Mouse (Mus musculus) layer of hippocampus, adult 2 months (tissue): ENCODE data around the gene Kirrel3. TPM values are rescaled to one million over a fixed set of nuclear protein-coding genes. Genes with fewer than 3 reads are reported as not detected.

Source experiments
- DNase-seq, 2 experiments: peaks; one replicate each; pipeline ENCODE4 v3.0.0; 2022; ENCODE audit warnings: low spot score in 2 of 2
- H3K27ac ChIP-seq: fragments of 200-600 bp; 2 replicates; pipeline ENCODE4 v1.8.1; 2022
- H3K4me3 ChIP-seq: fragments of 200-600 bp; 2 replicates; pipeline ENCODE4 v1.8.1; 2022; ENCODE audit warnings: mild to moderate bottlenecking
- CTCF ChIP-seq: fragments of 200-600 bp; conservative IDR thresholded peaks from 2 replicates; pipeline ENCODE4 v1.8.1; 2022; ENCODE audit warnings: antibody characterized with exemption, mild to moderate bottlenecking, moderate library complexity
- total RNA-seq, 2 experiments: library from RNA; stranded (reverse); gene quantifications; 2 replicates each; pipeline ENCODE4 v1.2.3; 2021

The Kirrel3 gene
- total RNA-seq, 2 experiments from 2014 or later = 55.6 to 57.5 TPM

GRCm38 (mm10) chr9:35050701-35051454, 565.2 kb downstream of the Kirrel3 start:
- TF ChIP-seq CTCF = no peak
- no peak for DNase-seq
- H3K27ac ChIP-seq = no peak overlapping the region
- H3K4me3 ChIP-seq = no peak overlapping the region

DNA sequence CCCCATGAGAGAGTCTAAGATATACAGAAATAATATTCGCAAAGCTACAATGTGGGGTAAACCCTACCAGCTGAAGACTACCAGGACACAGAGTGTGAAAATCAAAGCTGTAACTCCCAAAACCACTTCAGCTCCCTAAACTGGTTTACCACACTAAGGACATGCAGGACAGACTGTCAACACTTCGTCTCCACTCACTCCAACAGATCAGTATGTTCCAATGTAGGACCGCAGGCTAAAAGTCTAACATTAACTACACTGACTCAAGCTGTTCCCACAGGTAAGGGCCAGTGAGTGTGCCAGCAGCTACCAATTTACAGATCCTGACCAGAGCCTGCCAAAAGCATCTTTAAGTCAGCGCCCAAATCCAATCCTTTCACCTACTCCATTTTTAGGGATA, 566.0 kb downstream of the Kirrel3 start:
- no peak overlapping the region for H3K4me3 ChIP-seq
- H3K27ac ChIP-seq = no peak overlapping the region
- no peak for DNase-seq
- TF ChIP-seq CTCF = no peak

DNA sequence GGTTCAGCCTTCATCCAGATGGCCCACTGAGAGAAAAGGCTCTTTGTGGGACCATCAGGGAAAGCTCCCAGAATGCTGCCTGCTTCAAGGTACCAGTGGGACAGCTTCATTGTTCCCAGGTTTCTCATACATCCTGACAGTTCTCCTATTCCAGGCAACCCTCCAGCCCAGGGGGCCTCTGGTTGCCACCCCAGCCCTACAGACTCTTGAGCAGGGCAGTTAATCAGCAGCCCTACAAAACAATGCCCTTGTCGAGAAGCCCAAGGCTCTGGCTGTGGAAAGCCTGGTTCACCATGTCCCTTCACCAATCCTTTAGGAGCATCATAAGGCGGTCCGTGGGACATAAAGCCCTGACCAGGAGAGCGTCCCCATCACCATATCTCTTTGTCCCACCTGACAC, 567.0 kb downstream of the Kirrel3 start:
- no peak for TF ChIP-seq CTCF
- H3K27ac ChIP-seq = no peak overlapping the region
- no peak for DNase-seq

GRCm38 (mm10) chr9:35053081-35053480, 567.4 kb downstream of the Kirrel3 start:
- no peak for TF ChIP-seq CTCF
- no peak for DNase-seq
- H3K27ac ChIP-seq = no peak overlapping the region
- no peak overlapping the region for H3K4me3 ChIP-seq

More for the DNA sequence above, 567.0 kb downstream of the Kirrel3 start:
- no peak overlapping the region for H3K4me3 ChIP-seq

- TF ChIP-seq CTCF = no peak
- no peak for DNase-seq
- Histone ChIP-seq H3K4me3 (no peak overlapping the region), H3K27ac (no peak overlapping the region)
These were observed 568.0 kb downstream of the Kirrel3 start for GRCm38 (mm10) chr9:35053669-35054068.

- TF ChIP-seq CTCF = no peak
- H3K4me3 ChIP-seq = no peak overlapping the region
- H3K27ac ChIP-seq = no peak overlapping the region
- no peak for DNase-seq
These were observed 570.0 kb downstream of the Kirrel3 start for GRCm38 (mm10) chr9:35055528-35056330.

DNA sequence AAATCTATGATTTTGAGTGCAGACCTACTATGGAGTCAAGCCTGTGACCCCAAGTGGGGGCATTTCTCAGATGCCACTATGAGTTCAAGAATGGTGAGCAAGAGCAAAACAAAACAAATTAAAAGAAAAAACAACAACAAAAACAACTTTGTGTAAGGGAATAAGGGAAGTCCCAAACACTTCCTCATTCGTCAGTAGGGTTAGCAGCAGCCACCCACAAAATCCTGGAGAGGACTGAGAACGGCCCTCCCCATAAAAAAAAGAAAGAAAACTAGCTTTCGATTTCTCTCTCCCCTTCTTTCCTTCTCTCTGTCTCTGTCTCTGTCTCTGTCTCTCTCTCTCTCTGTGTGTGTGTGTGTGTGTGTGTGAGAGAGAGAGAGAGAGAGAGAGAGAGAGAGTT, 570.9 kb downstream of the Kirrel3 start:
- Histone ChIP-seq H3K27ac (no peak overlapping the region), H3K4me3 (no peak overlapping the region)
- DNase-seq = no peak
- TF ChIP-seq CTCF = no peak

DNA sequence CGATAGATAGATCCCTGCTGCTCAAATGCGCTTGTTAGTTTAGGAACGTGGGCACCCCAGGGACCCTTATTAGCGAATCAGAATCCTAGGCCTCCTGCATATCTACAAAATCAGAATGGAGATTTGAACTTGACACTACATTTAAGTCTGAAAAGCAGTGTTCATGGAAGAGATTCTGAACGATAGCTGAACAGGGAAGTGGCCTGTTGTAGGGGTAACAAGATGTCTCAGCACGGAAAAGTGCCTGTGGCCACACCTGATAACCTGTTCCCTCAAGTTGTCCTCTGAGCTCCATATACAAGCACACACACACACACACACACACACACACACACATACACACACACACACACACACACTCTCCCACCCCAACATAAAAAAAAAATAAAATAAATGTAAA, 571.9 kb downstream of the Kirrel3 start:
- Histone ChIP-seq H3K27ac (no peak overlapping the region), H3K4me3 (no peak overlapping the region)
- no peak for TF ChIP-seq CTCF
- DNase-seq = no peak

DNA sequence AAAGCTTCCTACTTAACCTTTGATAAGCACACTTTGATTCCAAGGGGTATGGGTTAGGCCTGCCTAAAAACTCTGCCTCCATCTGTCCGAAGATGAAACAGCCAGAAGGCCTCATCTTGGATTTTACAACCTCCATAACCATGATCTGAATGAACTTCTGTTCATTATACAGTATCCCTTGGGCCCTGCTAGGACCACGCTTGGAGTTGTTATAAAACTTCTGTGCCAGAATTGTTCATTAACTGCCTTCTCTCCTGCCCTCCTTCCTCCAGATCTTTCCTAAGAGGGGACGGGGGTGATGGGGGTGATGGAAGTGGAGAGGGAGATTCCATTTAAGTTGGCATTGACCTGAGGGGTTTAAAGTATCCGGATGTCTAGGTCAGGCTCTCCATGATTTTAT, 572.5 kb downstream of the Kirrel3 start:
- TF ChIP-seq CTCF = no peak
- Histone ChIP-seq H3K27ac (no peak overlapping the region), H3K4me3 (no peak overlapping the region)
- DNase-seq = no peak

- no peak for TF ChIP-seq CTCF
- DNase-seq = no peak
- H3K4me3 ChIP-seq = no peak overlapping the region
- no peak overlapping the region for H3K27ac ChIP-seq
These were observed 573.1 kb downstream of the Kirrel3 start for GRCm38 (mm10) chr9:35058596-35059354.

DNA sequence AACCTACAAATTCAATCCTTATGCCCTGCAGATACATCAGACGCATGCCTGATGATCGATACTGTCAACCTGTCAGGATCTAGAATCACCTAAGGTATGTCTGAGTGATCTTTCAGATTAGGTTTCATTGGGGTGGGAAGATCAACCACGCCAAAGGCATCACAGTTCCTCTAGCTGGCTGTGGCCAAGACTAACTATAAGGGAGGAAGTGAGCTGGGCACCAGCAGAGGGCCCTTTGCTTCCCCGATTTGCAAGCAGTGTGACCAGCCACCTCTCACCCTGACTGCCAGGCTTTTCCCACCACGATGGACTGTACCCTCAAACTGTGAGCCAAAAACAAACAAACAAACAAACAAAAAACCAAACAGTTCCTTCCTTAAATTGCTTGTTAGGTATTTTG, 574.2 kb downstream of the Kirrel3 start:
- DNase-seq = no peak
- no peak overlapping the region for H3K4me3 ChIP-seq
- 0 out of 2 replicates have a peak, but pooled peaks have one; percentile 7 for TF ChIP-seq CTCF

DNA sequence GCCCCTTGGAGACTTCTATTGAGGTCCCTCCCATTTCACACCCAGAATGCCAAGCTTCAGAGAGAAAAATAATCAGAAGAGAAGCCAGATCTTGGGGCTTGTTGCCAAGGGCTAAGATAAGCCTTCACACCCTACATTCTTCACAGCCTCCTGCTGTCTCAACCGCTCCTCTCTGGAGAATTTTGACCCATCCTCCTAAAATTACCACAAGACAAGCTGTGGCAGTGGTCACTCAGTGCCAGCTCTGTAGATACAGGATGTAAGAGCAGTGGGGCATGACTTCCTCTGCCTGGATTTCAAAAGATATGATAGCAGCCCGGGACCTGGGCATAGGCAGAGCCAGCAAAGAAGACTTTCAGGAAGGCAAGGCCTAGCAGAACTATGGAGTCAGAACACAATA, 575.8 kb downstream of the Kirrel3 start:
- H3K4me3 ChIP-seq = no peak overlapping the region
- no peak overlapping the region for H3K27ac ChIP-seq
- no peak for TF ChIP-seq CTCF
- no peak for DNase-seq

More for the DNA sequence above, 574.2 kb downstream of the Kirrel3 start:
- H3K27ac ChIP-seq = no peak overlapping the region
